Mouse (Mus musculus) cerebellum, adult 2 months (tissue): ENCODE results near the gene Meaf6.

Experiments used
- CTCF ChIP-seq: fragments of 200-500 bp; IDR thresholded peaks from 2 replicates; pipeline ENCODE4 v1.5.1; 2011; ENCODE audit warnings: low read depth, mild to moderate bottlenecking, control low read depth, low read length, moderate library complexity, borderline replicate concordance; ENCODE audit not compliant: insufficient read depth
- POLR2A ChIP-seq: fragments of 200-500 bp; IDR thresholded peaks from 2 replicates; pipeline ENCODE4 v1.6.1; 2011; ENCODE audit warnings: low read length, control low read depth, borderline replicate concordance; ENCODE audit not compliant: insufficient read depth

DNA sequence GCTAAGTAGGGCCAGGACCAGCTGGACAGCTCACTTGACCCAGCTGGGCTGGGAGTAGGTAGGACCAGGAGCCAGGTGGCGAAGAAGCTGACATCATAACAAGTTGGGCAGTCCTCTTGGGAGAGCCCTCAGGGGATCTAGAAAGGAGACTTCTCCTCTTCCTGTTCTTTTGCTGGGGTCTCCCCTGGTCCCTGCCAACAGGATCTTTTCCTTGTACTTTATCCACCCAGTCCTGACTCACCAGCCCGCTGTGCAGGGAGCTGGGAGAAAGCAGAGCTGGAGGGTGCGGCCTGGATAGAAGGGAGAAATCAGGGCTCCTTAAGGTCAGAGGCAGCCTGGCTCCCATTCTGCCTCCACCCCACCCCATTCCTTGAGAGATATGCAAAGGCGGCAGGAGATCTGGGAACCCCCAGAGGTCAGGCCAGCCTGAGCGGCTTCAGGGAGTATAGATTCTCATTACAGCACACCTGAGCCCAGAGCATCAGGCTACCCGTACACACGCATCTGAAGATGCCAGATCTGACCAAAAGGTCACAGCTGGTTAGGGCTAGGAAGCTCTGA is 40.5 kb downstream of the Meaf6 start:
- TF ChIP-seq CTCF = no peak
- TF ChIP-seq POLR2A = no peak
